Mouse (Mus musculus) kidney, embryonic 16.5 days (tissue): ENCODE measurements around the gene Rbks. TPM values are rescaled to one million over a fixed set of nuclear protein-coding genes. Genes with fewer than 3 reads are reported as not detected.

Experiments
- ATAC-seq: fragments of 200-750 bp; cut with Nextera tagmentation; 2 replicates; pipeline ENCODE4 v1.8.0; 2017; ENCODE audit warnings: moderate TSS enrichment; ENCODE audit not compliant: low FRiP score, low TSS enrichment
- H3K27ac ChIP-seq: fragments of 300-500 bp; sonication (generic); 2 replicates; pipeline ENCODE4 v1.5.1; 2014; ENCODE audit warnings: low read length
- H3K27me3 ChIP-seq: fragments of 300-500 bp; sonication (generic); 2 replicates; pipeline ENCODE4 v1.6.1; 2014; ENCODE audit warnings: low read length, control low read depth, mixed read lengths; ENCODE audit not compliant: insufficient read depth
- H3K36me3 ChIP-seq: fragments of 300-500 bp; sonication (generic); 2 replicates; pipeline ENCODE4 v1.6.1; 2014; ENCODE audit warnings: low read length, control low read depth, mixed read lengths; ENCODE audit not compliant: insufficient read depth
- H3K4me1 ChIP-seq: fragments of 300-500 bp; sonication (generic); 2 replicates; pipeline ENCODE4 v1.6.1; 2014; ENCODE audit warnings: low read length, control low read depth, mixed read lengths; ENCODE audit not compliant: insufficient read depth
- H3K4me2 ChIP-seq: fragments of 300-500 bp; sonication (generic); replicated peaks from 2 replicates; pipeline ENCODE4 v1.6.1; 2014; ENCODE audit warnings: low read depth, low read length
- H3K4me3 ChIP-seq: fragments of 300-500 bp; sonication (generic); 2 replicates; pipeline ENCODE4 v1.5.1; 2014; ENCODE audit warnings: mild to moderate bottlenecking, low read length
- H3K9ac ChIP-seq: fragments of 300-500 bp; sonication (generic); replicated peaks from 2 replicates; pipeline ENCODE4 v1.6.1; 2014; ENCODE audit warnings: low read length
- H3K9me3 ChIP-seq: fragments of 300-500 bp; sonication (generic); 2 replicates; pipeline ENCODE4 v1.6.1; 2016; ENCODE audit warnings: low read length, control low read depth
- WGBS: fragments of 180-500 bp; shearing (Covaris S2); extraction: QIAGEN DNeasy Blood & Tissue Kit; methylation state at CpG from one replicate; pipeline ENCODE4 v1.1.7; 2014; 5-methylcytosine and 5-hydroxymethylcytosine counted together
- polyA plus RNA-seq: library from polyadenylated mRNA; unstranded; fragments of >200 nt; fragmentation: Nextera tagmentation; extraction: Ambion mirVana; gene quantifications from 2 replicates; pipeline ENCODE4 v1.2.1, GENCODE M21; 2015

Gene Rbks
- polyA plus RNA-seq, 1 experiment from 2014 or later, result 5.8 TPM

DNA sequence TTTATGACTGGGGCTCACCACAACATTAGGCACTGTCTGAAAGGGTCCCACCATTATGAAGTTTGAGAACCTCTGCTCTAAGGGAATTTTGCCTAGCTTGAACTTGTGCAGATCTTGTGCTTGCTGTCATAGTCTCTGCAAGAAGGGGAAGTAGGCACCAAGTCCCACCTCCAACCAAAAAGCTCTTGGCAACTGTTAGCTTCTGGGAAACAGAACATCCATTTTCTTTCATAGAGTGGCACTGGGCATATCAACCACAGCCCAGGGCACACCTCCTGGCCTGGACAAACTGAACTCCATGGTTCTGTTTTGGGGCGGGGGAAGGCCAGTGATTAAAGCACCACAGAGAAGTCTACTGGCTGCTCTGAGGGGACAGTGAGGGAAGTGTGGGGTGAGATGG is 86.2 kb downstream of the Rbks start:
- ATAC-seq, result no peak
- no peak overlapping the region for H3K27ac ChIP-seq
- WGBS, result 95% methylated on average over 1 of the region's 1 CpGs

DNA sequence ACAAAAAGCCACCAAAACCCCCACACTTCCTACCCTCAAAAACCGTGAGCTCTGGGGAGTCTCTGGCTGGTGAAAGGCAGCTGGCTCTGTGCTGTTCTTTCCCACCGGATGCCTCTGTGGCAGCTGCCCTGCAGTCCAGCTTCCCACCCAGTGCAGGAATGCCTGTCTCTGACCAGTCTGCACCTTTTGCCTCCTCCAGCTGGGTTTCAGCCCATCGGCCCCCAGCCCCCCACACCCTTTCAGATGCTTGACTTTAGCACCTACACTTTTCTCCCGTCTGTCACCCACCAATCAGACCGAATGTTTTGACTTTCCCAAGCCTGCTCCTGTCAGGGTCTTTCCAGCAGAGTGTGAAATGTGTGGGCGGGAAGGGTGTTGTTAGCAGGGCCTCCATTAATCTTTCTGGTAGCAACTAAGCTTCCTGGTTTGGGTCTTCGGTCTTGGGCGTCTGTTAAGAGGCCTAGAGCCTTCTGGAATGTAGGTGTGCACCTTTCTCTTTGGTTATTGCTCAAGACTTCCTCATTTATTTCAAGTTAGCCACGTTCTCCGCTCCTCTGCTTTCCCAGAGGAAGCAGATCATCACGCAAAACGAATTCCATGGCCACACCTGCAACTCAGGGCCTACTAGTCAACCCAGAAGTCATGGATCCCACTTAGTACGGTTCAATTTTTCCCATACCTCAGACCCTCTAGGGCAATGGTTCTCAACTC is 86.9 kb downstream of the Rbks start:
- no peaks in the 10 kb centered on the region for H3K27me3 ChIP-seq
- no peaks in the 10 kb centered on the region for H3K9me3 ChIP-seq
- peak; percentile 66 for ATAC-seq
- peak overlapping the region; percentile 19; the same call in 1 of the 2 replicates for H3K27ac ChIP-seq
- no peak overlapping the region for H3K9ac ChIP-seq
- peaks cover 10% of the 10 kb centered on the region for H3K4me1 ChIP-seq
- 31% methylated on average over 13 of the region's 13 CpGs for WGBS
- no peak overlapping the region for H3K4me3 ChIP-seq
- no peak overlapping the region for H3K4me2 ChIP-seq
- no peaks in the 10 kb centered on the region for H3K36me3 ChIP-seq

More for the DNA sequence above, 86.2 kb downstream of the Rbks start:
- Histone ChIP-seq H3K27me3 (no peaks in the 10 kb centered on the region), H3K36me3 (peaks cover 4% of the 10 kb centered on the region; the same call in 1 of the 2 replicates), H3K4me2 (no peak overlapping the region), H3K4me1 (peaks cover 10% of the 10 kb centered on the region), H3K9ac (no peak overlapping the region), H3K9me3 (no peaks in the 10 kb centered on the region), H3K4me3 (no peak overlapping the region)

DNA sequence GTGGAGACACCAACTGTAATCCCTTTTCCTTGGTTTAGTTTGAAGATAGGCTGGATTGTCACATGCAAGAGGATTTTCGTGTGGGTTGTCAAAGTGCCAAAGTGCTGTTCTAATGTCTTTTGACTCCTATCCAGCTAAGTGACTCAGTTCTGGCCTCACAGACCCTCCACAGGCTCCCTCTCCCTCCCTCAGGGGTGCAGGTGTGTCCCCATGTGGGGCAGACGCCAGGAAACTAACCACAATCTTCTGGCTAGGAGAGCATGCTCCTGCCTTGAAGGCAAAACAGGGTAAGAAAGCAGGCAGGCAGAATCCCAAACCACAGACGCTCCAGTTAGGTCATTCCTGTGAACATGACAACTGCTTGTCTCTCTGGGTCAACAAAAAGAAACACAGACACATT is 91.3 kb downstream of the Rbks start:
- whole genome bisulfite sequencing, result 42% methylated on average over 3 of the region's 3 CpGs
- H3K9ac ChIP-seq, result no peak overlapping the region
- no peaks in the 10 kb centered on the region for H3K36me3 ChIP-seq
- H3K4me1 ChIP-seq, result 0 out of 2 replicates have a peak, but pooled peaks cover 3% of the 10 kb centered on the region
- no peak overlapping the region for H3K4me2 ChIP-seq
- no peaks in the 10 kb centered on the region for H3K27me3 ChIP-seq
- H3K9me3 ChIP-seq, result no peaks in the 10 kb centered on the region
- no peak overlapping the region for H3K4me3 ChIP-seq
- H3K27ac ChIP-seq, result no peak overlapping the region
- no peak for ATAC-seq

GRCm38 (mm10) chr5:31603766-31604165 is 93.7 kb downstream of the Rbks start:
- 50% methylated on average over 6 of the region's 6 CpGs for WGBS
- H3K4me3 ChIP-seq, result no peak overlapping the region
- no peaks in the 10 kb centered on the region for H3K36me3 ChIP-seq
- no peak overlapping the region for H3K27ac ChIP-seq
- H3K4me2 ChIP-seq, result no peak overlapping the region
- H3K27me3 ChIP-seq, result no peaks in the 10 kb centered on the region
- no peak for ATAC-seq
- no peak overlapping the region for H3K9ac ChIP-seq
- H3K4me1 ChIP-seq, result no peaks in the 10 kb centered on the region
- no peaks in the 10 kb centered on the region for H3K9me3 ChIP-seq

GRCm38 (mm10) chr5:31602377-31602776 is 95.0 kb downstream of the Rbks start:
- H3K9ac ChIP-seq, result no peak overlapping the region
- no peaks in the 10 kb centered on the region for H3K9me3 ChIP-seq
- H3K27ac ChIP-seq, result no peak overlapping the region
- H3K4me1 ChIP-seq, result no peaks in the 10 kb centered on the region
- H3K4me3 ChIP-seq, result no peak overlapping the region
- peak; percentile 58; the same call in 1 of the 2 replicates for ATAC-seq
- no peak overlapping the region for H3K4me2 ChIP-seq
- no peaks in the 10 kb centered on the region for H3K36me3 ChIP-seq
- 57% methylated on average over 1 of the region's 1 CpGs for WGBS
- H3K27me3 ChIP-seq, result no peaks in the 10 kb centered on the region

GRCm38 (mm10) chr5:31601162-31601722 is 96.2 kb downstream of the Rbks start:
- peaks cover 11% of the 10 kb centered on the region for H3K4me1 ChIP-seq
- H3K4me2 ChIP-seq, result no peak overlapping the region
- H3K9me3 ChIP-seq, result no peaks in the 10 kb centered on the region
- no peak overlapping the region for H3K27ac ChIP-seq
- 83% methylated on average over 7 of the region's 7 CpGs for WGBS
- H3K4me3 ChIP-seq, result no peak overlapping the region
- no peak overlapping the region for H3K9ac ChIP-seq
- ATAC-seq, result no peak
- H3K36me3 ChIP-seq, result no peaks in the 10 kb centered on the region
- H3K27me3 ChIP-seq, result no peaks in the 10 kb centered on the region

DNA sequence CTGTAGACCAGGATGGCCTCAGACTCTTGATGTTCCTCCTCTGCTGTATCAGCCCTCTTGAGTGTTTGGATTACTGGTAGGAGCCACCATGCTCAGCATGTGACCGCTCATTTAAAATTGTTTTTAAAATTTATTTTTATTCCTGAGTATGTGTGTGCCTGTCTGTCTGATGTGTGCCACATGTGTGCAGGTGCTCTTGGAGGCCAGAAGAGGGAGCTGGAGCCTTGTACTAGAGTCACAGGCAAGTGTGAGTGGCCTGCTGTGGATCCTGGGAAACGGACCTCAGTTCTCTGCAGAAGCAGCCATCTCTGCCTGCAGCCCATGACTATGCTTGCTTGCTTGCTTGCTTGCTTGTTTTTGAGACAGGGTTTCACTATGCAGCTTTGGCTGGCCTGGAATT is 98.3 kb downstream of the Rbks start:
- no peak overlapping the region for H3K9ac ChIP-seq
- no peak overlapping the region for H3K4me3 ChIP-seq
- no peaks in the 10 kb centered on the region for H3K36me3 ChIP-seq
- no peaks in the 10 kb centered on the region for H3K27me3 ChIP-seq
- ATAC-seq, result no peak
- peaks cover 17% of the 10 kb centered on the region for H3K4me1 ChIP-seq
- no peaks in the 10 kb centered on the region for H3K9me3 ChIP-seq
- H3K27ac ChIP-seq, result no peak overlapping the region
- 82% methylated on average over 2 of the region's 2 CpGs for WGBS
- no peak overlapping the region for H3K4me2 ChIP-seq

- Histone ChIP-seq H3K9ac (no peak overlapping the region), H3K4me2 (no peak overlapping the region), H3K27ac (no peak overlapping the region), H3K4me1 (peaks cover 17% of the 10 kb centered on the region), H3K4me3 (no peak overlapping the region), H3K27me3 (no peaks in the 10 kb centered on the region), H3K36me3 (no peaks in the 10 kb centered on the region), H3K9me3 (no peaks in the 10 kb centered on the region)
- WGBS, result 68% methylated on average over 4 of the region's 4 CpGs
- ATAC-seq, result no peak
These were observed 98.8 kb downstream of the Rbks start for GRCm38 (mm10) chr5:31598579-31598978.

- no peaks in the 10 kb centered on the region for H3K36me3 ChIP-seq
- no peak for ATAC-seq
- no peaks in the 10 kb centered on the region for H3K9me3 ChIP-seq
- 85% methylated on average over 7 of the region's 7 CpGs for WGBS
- peaks cover 17% of the 10 kb centered on the region for H3K4me1 ChIP-seq
- no peak overlapping the region for H3K27ac ChIP-seq
- H3K27me3 ChIP-seq, result no peaks in the 10 kb centered on the region
- no peak overlapping the region for H3K4me2 ChIP-seq
- no peak overlapping the region for H3K4me3 ChIP-seq
- no peak overlapping the region for H3K9ac ChIP-seq
These were observed 99.3 kb downstream of the Rbks start for GRCm38 (mm10) chr5:31598121-31598520.

DNA sequence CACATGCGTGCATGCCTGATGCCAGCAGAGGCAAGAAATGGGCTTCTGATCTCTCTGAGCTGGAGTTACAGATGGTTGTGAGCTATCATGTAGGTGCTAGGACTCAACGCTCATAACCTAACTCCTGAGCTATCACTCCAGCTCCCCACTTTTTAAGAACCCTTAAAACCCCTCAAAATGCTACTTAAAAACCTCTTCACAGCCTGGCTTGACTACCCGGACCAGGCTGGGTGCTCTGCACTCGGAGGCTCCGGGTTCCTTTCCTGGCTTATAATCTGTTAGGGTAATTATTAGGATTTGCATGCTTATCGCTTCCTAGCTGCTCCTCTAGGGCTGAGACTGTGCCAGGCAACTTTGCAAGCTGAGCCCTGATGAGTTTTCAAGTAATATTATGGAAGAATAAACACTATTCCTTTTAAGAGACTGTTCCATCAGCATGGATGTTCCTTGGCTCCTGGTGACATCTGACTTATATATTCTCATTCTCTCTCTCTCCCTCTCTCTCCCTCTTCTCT is 99.9 kb downstream of the Rbks start:
- no peak overlapping the region for H3K4me3 ChIP-seq
- H3K4me1 ChIP-seq, result peaks cover 17% of the 10 kb centered on the region
- no peaks in the 10 kb centered on the region for H3K9me3 ChIP-seq
- no peaks in the 10 kb centered on the region for H3K36me3 ChIP-seq
- H3K27ac ChIP-seq, result no peak overlapping the region; the same call in 1 of the 2 replicates
- H3K27me3 ChIP-seq, result no peaks in the 10 kb centered on the region
- H3K9ac ChIP-seq, result no peak overlapping the region
- WGBS, result 79% methylated on average over 6 of the region's 6 CpGs
- H3K4me2 ChIP-seq, result peak overlapping the region; percentile 67
- ATAC-seq, result no peak
